Mouse (Mus musculus) kidney, adult 18-20 months (tissue): ENCODE measurements at regions not wholly inside any gene's neighbourhood (a gene's known extent, or its start where the extent isn't known, plus 50 kb on each side); places are given as distances from the start of the nearest gene placed in this dataset.
A peak's percentile ranks its signal among the peaks of the same experiment; 100 is the strongest.
"Not testable (repeated sequence)": the region's sequence is repeated elsewhere in the genome, so short reads cannot be mapped to it uniquely, and the experiment has no call there.

Source experiments
- DNase-seq: peaks from one replicate; pipeline ENCODE4 v3.0.0; 2021

DNA sequence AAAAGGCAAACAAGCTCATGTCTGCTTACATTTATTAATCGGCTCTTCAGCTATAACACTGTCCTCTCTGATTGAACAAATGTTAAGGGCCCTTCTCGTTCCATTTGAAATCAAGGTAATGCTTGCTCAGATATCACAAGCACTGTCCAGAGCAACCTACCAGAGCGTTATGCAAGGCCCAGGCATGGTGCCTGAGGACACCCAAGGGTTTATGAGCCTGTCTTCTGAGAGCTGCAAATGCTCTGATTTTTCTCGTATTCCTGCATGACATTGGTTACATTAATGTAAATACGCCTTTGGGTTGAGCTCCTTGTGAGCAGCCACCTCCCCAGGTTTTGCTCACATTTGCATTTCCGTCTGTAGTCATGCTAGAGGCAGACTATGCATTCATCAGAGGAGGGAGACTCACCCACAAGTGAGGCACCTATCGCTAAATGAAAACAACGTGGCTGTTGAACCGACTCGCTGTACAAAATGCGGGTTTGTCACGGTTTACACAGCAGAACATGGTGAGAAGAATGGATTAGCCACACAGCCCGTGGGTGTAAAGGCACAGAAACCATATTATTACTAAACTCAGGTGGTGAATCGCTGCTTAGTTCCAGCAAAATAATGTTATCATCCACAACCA is 152.7 kb upstream of the Ipo5 start:
- DNase-seq: no peak

DNA sequence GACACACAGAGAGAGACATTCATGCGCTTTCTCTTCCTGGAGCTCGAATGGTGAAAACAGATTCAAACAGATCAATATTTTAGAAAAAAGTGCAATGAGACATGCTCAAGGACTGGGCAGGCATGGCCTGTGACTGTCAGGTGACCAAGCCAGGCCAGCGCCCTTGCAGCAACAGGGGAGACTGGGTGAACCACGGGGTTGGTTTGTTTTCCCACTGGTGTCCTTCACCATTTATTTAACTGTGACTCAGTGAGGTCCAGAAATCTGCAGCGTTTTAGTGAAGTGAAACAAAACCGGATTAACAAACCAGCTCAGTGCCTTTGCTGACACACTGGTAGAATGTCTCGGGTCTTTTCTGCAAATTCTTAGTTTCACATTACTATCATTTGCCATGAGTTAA is 148.9 kb upstream of the Ipo5 start:
- DNase-seq: no peak

DNA sequence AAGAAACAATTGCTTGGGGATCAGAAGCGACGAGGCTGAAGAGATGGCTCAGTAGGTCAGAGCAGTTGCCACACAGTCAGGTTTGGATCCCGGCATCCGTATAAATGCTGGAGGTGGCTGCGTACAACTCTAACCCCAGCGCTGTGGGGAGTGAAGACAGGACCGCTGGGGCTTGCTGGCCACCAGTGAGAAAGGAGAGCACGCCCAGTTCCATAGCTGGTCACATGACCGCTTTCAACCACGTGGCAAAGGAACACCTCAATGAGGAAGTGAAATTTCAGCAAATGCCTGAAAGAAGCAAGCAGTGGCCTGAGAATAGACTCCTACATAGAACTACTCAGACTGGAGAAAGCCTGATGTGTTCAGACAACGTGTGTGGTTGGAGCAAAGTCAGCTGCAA is 148.3 kb upstream of the Ipo5 start:
- no peak for DNase-seq

DNA sequence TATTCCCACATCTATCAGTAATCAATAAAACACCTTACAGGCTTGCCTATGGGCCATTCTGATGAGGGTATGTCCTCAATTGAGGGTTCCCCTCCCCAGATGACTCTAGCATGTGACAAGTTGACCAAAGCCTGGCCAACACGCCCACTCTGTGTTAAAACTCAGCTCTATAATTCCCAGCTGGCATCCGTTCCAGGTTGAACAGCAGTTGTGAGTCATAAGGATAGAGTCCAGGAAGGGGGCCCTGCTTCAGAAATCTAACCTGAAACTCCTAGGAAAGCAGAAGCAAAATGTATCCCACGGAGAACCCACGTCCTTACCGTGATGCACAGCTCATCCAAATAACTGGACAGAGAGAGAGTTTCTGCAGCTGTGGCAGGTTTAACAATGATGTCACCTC is 147.2 kb upstream of the Ipo5 start:
- no peak for DNase-seq

DNA sequence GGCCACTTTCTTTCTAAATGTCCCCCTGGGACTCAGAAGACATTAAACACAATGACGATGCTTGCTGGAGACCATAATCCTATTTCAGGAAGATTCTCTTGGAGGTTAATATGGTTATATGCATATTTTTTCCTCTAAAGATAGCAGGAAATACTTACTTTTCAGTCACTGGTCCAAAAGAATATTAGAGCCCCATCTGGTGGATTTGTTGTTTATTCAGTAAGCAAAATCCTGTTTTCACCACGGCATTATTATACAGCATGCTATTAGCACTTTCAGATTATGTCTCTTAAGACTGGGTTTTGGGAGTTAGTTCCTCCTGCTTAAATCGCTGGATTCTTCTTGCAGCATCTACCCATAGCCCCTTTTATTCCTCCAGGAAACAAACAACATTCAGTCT is 146.6 kb upstream of the Ipo5 start:
- no peak for DNase-seq

DNA sequence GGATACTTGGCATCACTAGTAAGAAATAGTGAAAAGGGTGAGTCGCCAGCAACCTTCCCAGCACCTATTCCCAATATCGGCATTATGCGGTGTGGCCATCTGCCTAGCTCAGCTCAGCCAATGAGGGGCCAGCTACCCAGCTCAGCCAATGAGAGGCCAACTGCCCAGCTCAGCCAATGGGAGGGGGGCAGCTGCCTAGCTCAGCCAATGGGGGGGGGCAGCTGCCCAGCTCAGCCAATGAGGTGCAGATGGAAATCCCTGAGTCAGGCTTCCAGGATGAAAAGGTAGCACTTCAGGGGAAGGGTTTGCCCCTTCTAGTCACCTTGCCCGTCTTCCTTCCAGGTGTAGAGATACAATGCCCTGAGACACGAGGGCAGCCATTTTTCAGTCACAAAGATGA is 144.6 kb upstream of the Ipo5 start:
- no peak for DNase-seq

DNA sequence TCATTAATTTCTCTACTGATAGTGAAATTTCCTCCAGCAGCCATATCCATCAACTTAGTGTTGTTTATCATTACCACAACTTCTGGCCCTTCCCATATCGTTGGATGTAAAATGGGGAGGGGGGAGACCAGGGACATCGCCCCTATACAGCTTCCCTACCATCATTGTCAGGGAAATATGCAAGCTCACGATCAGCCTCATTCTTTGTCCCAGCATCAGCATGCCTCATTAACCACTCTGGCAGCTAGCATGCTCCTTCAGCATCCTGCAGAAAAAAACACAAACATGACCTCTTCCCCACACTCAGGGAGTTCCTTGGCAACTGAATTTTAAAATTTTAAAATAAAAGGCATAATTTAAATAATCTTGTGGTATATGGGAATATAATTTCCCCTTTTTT is 140.4 kb upstream of the Ipo5 start:
- DNase-seq: no peak

DNA sequence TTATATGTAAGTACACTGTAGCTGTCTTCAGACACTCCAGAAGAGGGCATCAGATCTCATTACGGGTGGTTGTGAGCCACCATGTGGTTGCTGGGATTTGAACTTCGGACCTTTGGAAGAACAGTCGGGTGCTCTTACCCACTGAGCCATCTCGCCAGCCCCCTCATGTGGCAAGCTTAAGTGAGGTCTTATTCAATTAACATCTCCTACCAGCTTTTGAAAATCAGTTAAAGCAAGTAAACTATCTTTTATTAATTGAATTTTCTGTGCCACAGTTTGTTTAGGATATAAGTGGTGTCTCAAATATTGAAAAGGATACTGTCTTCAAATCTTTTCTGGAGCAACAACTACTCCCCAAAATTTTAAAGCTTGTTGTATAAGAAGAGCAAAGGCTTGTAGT is 138.0 kb upstream of the Ipo5 start:
- DNase-seq: not testable (repeated sequence)

DNA sequence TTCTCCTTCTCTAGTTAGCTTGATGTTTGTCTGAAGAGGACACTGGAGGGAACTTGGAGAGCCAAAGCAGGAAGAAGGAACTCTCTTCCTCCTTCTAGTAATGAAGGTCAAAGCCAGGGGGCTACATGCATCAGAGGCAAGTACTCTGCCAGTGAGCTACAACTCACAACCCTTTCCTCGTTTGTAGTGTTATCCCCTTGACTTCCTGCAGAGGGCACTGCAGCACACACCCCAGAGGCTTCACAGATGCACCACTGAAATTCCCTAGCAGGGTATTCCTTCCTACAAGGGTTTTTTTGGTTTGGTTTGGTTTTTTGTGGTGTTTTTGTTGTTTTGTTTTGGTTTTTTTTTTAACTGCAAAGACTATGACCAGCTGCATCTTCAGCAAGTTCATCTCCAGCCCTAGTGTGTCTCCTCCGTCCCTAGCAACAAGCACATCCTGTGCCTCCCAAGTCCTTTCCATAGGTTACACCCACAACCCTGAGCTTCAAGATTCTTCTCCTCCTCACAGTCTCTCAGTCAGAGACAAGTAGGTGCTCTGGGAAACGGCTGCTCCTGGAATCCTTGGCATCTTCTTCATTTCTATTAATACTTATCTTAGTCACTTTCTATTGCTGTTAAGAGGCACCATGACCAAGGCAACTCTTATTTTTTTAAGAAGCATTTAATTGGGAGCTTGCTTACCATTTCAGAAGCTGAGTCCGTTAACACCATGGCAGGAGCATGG is 119.0 kb upstream of the Ipo5 start:
- no peak for DNase-seq

DNA sequence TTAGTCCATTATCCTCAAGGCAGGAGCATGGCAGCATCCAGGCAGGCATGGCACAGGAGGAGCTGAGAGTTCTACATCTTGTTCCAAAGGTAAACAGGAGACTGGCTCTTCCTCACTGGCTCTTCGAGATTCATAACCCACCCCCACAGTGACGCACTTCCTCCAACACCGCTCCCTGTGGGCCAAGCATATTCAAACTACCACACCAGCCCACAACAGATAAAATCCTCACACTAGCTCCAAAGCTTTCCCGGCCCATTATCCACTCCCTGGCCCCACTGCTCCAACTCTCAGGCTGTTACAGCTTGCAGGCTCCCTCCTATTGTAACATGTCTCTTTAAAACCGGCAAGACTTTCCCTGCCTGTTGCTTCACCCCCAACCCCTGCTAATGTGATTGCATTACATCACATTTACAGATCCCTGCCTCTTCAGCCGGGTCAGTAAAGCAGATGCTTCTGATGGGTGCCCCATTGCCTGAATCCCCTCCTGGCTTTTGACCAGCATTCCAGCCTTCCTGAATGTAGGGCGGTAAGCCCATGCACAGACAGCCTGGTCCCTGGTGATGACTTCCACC is 113.0 kb upstream of the Ipo5 start:
- no peak for DNase-seq

DNA sequence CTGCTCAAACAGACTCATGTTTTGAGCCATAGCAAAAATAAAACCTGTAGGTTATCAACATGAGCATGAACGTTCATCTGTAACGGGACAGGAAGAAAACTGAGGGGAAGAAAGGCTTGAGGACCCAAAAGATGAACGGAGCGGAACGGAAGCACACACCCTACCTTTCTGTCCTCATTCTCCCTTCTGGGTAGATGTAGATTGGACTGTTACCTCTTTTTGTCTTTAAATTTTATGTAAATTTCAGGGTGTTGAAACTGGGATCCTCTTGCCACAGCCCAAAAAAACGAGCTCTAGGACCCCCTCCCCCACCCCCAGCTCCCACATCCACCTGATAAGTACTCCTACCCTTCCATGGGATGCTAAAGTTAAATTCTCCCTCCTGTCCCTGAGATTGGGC is 107.8 kb upstream of the Ipo5 start:
- no peak for DNase-seq

DNA sequence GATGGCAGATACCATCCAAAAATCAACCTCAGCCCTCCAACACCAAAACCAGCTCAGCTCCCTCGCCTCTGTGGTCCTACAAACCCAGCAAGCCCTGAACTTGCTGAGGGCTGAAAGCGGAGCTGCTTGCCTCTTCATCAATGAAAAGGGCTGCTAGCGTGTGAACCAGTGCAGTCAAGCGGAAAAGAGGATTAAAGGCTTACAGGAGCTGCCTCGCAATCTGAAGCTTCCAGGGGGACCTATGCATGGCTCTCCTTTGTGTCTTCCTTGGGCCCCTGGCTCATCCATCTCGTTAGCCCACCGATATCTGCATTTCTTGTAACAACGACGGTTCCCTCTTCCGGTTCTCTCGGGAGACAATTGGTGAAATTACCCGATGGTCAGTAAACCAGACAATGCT is 107.3 kb upstream of the Ipo5 start:
- no peak for DNase-seq

DNA sequence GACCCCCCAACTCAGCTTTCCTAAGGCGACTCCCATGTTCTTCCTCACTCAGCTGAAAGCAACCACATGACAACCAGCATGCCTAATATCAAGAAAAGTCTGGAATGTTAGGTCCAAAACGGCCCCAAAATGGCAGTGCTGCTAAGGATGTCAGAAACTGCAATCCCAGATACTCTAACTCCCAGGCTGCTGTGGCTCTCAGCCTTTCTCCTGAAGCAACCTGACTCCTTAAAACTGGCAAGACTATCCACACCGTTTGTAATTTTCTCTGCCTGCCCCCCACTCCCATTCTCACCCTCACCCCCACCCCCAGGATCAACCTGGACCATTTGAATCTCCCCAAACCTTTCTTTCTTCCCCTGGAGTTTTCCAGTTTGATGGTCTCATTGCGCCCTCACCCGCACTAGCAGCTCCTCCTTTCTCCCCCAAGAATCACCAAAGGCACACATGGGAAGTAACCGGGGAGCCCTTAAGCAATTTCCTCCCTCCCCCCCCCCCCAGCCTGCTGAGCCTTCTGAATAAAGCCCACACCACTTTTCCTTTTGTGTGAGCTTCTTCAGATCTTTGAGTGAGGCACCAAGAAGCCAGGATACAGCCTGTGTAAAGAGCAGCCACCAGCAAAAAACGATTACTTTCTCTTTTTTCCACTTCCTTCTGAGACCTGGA is 106.7 kb upstream of the Ipo5 start:
- DNase-seq: no peak

DNA sequence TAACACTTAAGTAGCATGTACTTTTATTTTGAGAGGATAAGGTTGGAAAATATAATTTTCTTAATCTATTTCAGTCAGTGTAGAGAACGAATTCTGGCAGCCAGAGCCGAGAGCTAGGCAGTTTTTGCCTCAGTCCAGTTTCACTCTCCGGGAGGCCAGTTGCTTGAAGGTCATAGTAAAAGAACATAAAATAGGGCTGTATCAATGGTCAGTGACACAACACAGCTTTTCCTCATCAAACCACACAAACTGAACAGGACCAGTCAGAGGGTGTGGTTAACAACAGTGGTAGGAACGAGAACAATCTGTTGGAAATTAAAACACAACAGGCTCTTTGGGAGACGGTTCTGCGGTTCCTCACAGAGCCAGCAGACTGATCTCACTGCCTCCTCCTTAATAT is 105.9 kb upstream of the Ipo5 start:
- no peak for DNase-seq

DNA sequence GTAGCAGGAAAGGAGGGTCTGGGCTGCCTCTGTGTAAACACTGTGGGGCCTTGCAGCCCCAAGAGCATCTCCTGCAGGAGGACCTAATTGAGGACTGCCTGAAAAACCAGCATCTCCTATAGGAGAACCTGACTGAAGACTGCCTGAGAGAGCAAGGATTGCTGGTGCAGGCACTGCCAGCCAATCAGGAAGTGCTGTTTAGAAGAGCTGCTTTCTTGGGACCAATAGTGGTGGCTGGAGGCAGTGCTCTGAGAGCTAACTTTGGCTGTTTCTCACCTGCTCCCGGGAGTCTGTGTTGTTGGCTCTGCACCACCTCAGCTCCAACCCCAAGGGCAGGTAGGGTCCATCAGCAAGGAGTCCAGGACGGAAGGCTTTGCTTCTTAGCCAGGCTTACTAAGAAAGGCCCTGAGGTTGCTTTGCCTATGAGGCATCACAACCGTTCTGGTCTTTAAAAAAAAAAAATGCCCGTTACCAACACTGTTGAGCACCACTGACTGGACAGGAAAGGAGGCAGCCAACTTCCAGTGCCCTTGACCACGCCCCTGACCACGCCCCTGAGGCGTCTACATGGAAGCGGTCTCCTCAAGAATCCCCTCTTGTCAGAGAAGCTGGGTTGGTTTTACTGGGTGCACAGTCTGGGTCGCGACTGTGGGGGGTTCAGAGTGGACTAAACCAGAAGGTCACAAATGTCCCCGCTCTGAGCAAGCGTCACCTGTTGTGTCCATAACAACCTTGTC is 105.0 kb upstream of the Ipo5 start:
- DNase-seq: not testable (repeated sequence)

DNA sequence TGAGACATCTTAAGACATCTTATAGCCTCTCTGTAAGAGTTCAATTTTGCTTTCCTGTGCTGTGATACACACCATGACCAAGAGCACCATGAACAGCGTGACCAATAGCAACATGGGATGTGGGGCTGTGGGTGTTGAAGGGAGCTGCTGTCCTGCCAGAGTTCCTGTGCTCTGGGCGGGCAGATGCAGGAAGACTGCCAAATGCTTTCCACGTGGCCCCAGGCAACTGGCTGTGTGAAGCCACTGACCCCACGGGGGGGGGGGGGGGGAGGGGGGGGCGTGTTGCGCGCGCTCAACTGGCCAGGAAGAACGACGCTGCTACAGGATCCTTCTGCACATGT is 104.5 kb upstream of the Ipo5 start:
- peak; percentile 25 for DNase-seq

DNA sequence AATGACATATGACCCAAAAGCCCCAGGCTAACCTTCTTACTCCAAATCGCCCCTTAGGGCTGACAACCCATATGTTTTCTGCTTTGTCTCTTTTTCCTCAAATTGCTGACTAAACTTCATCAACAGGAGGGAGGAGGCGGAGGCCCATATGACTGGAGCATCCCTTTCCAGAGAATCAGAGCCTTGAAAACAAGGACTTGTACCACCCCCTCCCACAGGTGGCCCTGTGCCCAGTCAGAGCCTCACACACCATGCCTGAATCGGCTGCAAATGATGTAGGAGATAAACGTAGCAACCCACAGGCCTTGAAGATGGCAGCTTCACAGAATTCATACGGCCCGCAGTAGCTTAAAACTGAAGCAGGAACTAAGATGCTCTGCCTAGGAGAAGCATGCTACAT is 101.7 kb upstream of the Ipo5 start:
- no peak for DNase-seq

DNA sequence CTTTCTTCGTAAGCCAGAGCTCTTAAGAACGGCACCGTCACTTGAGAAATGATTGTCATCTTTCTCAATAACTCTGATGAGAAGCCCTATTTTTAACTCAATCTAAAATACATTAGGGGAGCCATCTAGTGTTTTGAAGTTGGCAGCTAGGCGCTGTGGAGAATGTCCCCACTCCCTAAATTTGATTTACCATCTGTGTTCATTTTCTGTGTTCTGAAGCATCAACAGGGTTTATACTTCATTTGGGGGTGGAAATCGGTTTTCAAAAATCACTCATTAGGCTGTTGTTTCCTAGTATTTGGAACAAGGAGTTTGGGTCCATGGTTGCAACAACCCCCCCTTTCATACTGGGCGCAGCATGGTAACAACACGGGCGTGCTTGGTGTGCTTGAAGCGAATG is 97.1 kb upstream of the Ipo5 start:
- no peak for DNase-seq

DNA sequence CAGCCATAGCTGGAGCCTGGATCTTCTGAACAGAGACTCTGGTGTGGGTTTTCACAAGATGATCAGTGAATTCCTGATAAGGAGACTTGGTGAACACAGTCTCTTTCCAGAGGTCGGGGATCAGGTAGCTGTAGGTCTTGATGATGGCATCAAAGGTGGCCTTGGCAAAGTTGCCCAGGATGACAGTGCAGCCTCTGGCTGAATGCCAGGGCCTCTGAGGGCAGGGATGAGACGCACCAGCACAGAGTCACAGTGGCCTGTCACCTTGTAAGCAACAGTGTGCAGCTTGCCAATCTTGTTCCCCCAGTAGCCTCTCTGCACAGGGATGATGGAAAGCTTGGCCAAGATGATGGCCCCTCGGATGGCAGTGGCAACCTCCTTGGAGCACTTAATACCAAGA is 95.9 kb upstream of the Ipo5 start:
- not testable (repeated sequence) for DNase-seq

DNA sequence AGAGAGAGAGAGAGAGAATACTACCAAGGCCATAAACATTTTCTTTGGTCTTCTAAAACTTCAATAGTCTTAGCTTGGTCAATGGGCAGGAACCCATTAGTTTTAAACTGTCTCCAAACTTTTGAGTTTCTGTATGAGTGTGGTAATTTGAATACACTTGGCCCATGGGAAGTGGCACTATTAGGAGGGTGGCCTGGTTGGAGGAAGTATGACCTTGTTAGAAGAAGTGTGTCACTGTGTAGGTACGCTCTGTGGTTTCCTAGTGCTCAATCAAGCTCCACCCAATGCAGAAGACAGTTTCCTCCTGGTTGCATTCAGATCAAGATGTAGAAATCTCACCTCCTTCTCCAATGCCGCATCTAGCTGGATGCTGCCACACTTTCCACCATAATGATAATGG is 94.5 kb upstream of the Ipo5 start:
- no peak for DNase-seq

DNA sequence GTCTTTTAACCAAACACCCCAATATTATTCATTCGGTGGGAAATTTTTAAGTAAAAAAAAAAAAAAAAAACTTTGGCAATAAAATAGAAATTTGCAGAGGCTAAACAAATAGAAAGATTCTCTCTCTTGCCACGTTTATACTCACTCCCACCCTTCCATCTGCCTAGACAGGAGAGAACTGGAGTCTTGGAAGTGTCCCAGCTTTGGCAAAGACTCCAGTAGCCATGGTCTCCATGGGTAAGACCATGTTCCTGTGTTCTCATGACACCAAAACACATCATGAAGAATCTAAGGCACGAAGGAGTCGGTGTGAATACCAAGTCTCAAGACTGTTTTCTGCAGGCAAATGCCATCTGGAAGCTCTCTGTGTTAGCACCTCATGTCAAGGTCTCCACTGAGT is 84.8 kb upstream of the Ipo5 start:
- DNase-seq: no peak

DNA sequence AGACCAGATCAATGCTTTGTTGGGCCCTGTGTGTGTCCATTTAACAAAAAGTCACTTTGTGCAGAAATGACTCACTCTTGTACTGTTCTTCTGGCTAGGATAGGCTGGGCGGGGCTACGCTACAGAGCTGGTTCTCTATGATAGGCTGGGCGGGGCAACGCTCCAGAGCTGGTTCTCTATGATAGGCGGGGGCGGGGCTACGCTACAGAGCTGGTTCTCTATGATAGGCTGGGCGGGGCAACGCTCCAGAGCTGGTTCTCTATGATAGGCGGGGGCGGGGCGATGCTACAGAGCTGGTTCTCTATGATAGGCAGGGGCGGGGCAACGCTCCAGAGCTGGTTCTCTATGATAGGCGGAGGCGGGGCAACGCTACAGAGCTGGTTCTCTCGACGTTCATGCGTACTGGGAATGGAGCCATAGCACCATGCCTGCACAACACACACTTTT is 80.6 kb upstream of the Ipo5 start:
- DNase-seq: not testable (repeated sequence)

DNA sequence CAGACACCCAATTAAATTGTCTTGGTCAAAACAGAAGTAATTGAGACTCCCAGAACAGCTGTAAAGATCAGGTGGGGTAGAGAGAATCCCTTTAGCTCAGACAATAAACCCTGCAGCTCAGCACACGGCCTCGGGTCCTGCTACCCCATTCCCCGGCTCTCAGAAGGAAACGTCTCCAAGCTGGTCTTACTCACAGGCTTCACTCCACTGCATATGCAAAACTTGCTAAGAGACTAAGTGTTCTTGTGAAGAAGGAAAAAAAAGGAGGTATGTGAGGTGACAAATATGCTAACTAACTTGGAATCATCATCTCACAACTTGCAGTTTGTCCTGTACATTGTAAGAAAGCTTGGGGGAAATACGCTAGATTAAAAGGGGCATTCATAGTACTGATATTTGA is 79.6 kb upstream of the Ipo5 start:
- DNase-seq: no peak
